Mouse (Mus musculus) heart, embryonic 13.5 days (tissue): ENCODE measurements around the gene Vwa7. TPM values are rescaled to one million over a fixed set of nuclear protein-coding genes. Genes with fewer than 3 reads are reported as not detected.
A peak's percentile ranks its signal among the peaks of the same experiment; 100 is the strongest.
"Not testable (repeated sequence)": the region's sequence is repeated elsewhere in the genome, so short reads cannot be mapped to it uniquely, and the experiment has no call there.

ENCODE experiments used
- ATAC-seq: fragments of 200-750 bp; cut with Nextera tagmentation; 2 replicates; pipeline ENCODE4 v1.8.0; 2017; ENCODE audit warnings: moderate TSS enrichment; ENCODE audit not compliant: insufficient number of reproducible peaks, low FRiP score, low TSS enrichment; ENCODE audit errors: extremely low read depth
- H3K27ac ChIP-seq: fragments of 300-500 bp; sonication (generic); replicated peaks from 2 replicates; pipeline ENCODE4 v1.5.1; 2015; ENCODE audit warnings: moderate library complexity, mild to moderate bottlenecking, inconsistent platforms
- H3K27me3 ChIP-seq: fragments of 300-500 bp; sonication (generic); replicated peaks from 2 replicates; pipeline ENCODE4 v1.6.1; 2015; ENCODE audit warnings: mild to moderate bottlenecking, inconsistent platforms
- H3K36me3 ChIP-seq: fragments of 300-500 bp; sonication (generic); 2 replicates; pipeline ENCODE4 v1.6.1; 2015; ENCODE audit warnings: mild to moderate bottlenecking, inconsistent platforms
- H3K4me1 ChIP-seq: fragments of 300-500 bp; sonication (generic); 2 replicates; pipeline ENCODE4 v1.6.1; 2015; ENCODE audit warnings: inconsistent platforms
- H3K4me2 ChIP-seq: fragments of 300-500 bp; sonication (generic); 2 replicates; pipeline ENCODE4 v1.6.1; 2015; ENCODE audit warnings: inconsistent platforms, mild to moderate bottlenecking, moderate library complexity
- H3K4me3 ChIP-seq: fragments of 300-500 bp; sonication (generic); 2 replicates; pipeline ENCODE4 v1.5.1; 2015; ENCODE audit warnings: moderate library complexity, mild to moderate bottlenecking, inconsistent platforms
- H3K9ac ChIP-seq: fragments of 300-500 bp; sonication (generic); 2 replicates; pipeline ENCODE4 v1.6.1; 2015; ENCODE audit warnings: inconsistent platforms, mild to moderate bottlenecking, moderate library complexity
- H3K9me3 ChIP-seq: fragments of 300-500 bp; sonication (generic); 2 replicates; pipeline ENCODE4 v1.6.1; 2016; ENCODE audit warnings: inconsistent platforms
- WGBS: fragments of 180-500 bp; shearing (Covaris S2); methylation state at CpG from one replicate; pipeline ENCODE4 v1.1.7; 2015; ENCODE audit warnings: mixed read lengths; 5-methylcytosine and 5-hydroxymethylcytosine counted together
- polyA plus RNA-seq: library from polyadenylated mRNA; unstranded; fragments of >200 nt; fragmentation: Nextera tagmentation; extraction: Ambion mirVana; gene quantifications from 2 replicates; pipeline ENCODE4 v1.2.1, GENCODE M21; 2015

Gene Vwa7
- polyA plus RNA-seq, 1 experiment from 2014 or later, result 0.45 TPM

GRCm38 (mm10) chr17:34982328-34982727, 34.1 kb upstream of the Vwa7 start:
- Histone ChIP-seq H3K27ac (peak overlapping the region; percentile 98), H3K27me3 (no peaks in the 10 kb centered on the region), H3K36me3 (peaks cover 32% of the 10 kb centered on the region), H3K4me3 (peak overlapping the region; percentile 90), H3K4me1 (peaks cover 23% of the 10 kb centered on the region), H3K9ac (peak overlapping the region; percentile 95), H3K4me2 (peak overlapping the region; percentile 96), H3K9me3 (no peaks in the 10 kb centered on the region)
- no peak for ATAC-seq
- WGBS, result under 1% methylated on average over 15 of the region's 15 CpGs

GRCm38 (mm10) chr17:34984218-34984617, 32.2 kb upstream of the Vwa7 start:
- Histone ChIP-seq H3K4me2 (no peak overlapping the region), H3K9ac (no peak overlapping the region), H3K9me3 (no peaks in the 10 kb centered on the region), H3K27me3 (no peaks in the 10 kb centered on the region), H3K4me3 (no peak overlapping the region), H3K4me1 (peaks cover 23% of the 10 kb centered on the region), H3K27ac (no peak overlapping the region), H3K36me3 (peaks cover 46% of the 10 kb centered on the region)
- ATAC-seq, result no peak
- WGBS, result 81% methylated on average over 2 of the region's 2 CpGs

- Histone ChIP-seq H3K9ac (no peak overlapping the region), H3K27me3 (no peaks in the 10 kb centered on the region), H3K4me3 (no peak overlapping the region), H3K4me2 (no peak overlapping the region), H3K36me3 (peaks cover 40% of the 10 kb centered on the region), H3K4me1 (peaks cover 34% of the 10 kb centered on the region), H3K9me3 (no peaks in the 10 kb centered on the region), H3K27ac (no peak overlapping the region)
- ATAC-seq, result no peak
Measured at GRCm38 (mm10) chr17:34994751-34995150, 21.6 kb upstream of the Vwa7 start.

GRCm38 (mm10) chr17:34995192-34995591, 21.2 kb upstream of the Vwa7 start:
- H3K9ac ChIP-seq, H3K4me3 ChIP-seq, H3K27ac ChIP-seq, H3K4me2 ChIP-seq, H3K9me3 ChIP-seq, ATAC-seq, H3K27me3 ChIP-seq: not testable (repeated sequence)
- WGBS, result 90% methylated on average over 4 of the region's 4 CpGs
- Histone ChIP-seq H3K36me3 (peaks cover 37% of the 10 kb centered on the region), H3K4me1 (peaks cover 39% of the 10 kb centered on the region)

- not testable (repeated sequence) for H3K4me3 ChIP-seq, H3K9me3 ChIP-seq, H3K9ac ChIP-seq, H3K27me3 ChIP-seq, ATAC-seq, H3K27ac ChIP-seq, H3K4me2 ChIP-seq
- Histone ChIP-seq H3K36me3 (peaks cover 30% of the 10 kb centered on the region), H3K4me1 (peaks cover 39% of the 10 kb centered on the region)
- WGBS, result 93% methylated on average over 4 of the region's 4 CpGs
Measured at GRCm38 (mm10) chr17:34995927-34996326, 20.5 kb upstream of the Vwa7 start.

- Histone ChIP-seq H3K27me3 (no peaks in the 10 kb centered on the region), H3K36me3 (peaks cover 23% of the 10 kb centered on the region), H3K9ac (peak overlapping the region; percentile 50), H3K4me3 (no peak overlapping the region), H3K9me3 (no peaks in the 10 kb centered on the region), H3K27ac (no peak overlapping the region), H3K4me1 (peaks cover 40% of the 10 kb centered on the region), H3K4me2 (peak overlapping the region; percentile 100)
- ATAC-seq, result no peak
- 85% methylated on average over 12 of the region's 14 CpGs for WGBS
Measured at GRCm38 (mm10) chr17:34996411-34997141, 19.8 kb upstream of the Vwa7 start.

GRCm38 (mm10) chr17:34997142-34997483, 19.3 kb upstream of the Vwa7 start:
- Histone ChIP-seq H3K9me3 (no peaks in the 10 kb centered on the region), H3K4me1 (peaks cover 46% of the 10 kb centered on the region), H3K9ac (peak overlapping the region; percentile 50; the same call in 1 of the 2 replicates), H3K27me3 (no peaks in the 10 kb centered on the region), H3K4me3 (no peak overlapping the region), H3K4me2 (peak overlapping the region; percentile 100), H3K27ac (no peak overlapping the region), H3K36me3 (peaks cover 23% of the 10 kb centered on the region)
- WGBS, result 88% methylated on average over 5 of the region's 5 CpGs
- no peak for ATAC-seq

- H3K4me2 ChIP-seq, result peak overlapping the region; percentile 100
- peak overlapping the region; percentile 93 for H3K4me3 ChIP-seq
- 87% methylated on average over 15 of the region's 15 CpGs for WGBS
- peaks cover 28% of the 10 kb centered on the region for H3K36me3 ChIP-seq
- peaks cover 62% of the 10 kb centered on the region for H3K4me1 ChIP-seq
- no peak for ATAC-seq
- no peak overlapping the region for H3K27ac ChIP-seq
- peak overlapping the region; percentile 83; the same call in 1 of the 2 replicates for H3K9ac ChIP-seq
- H3K27me3 ChIP-seq, result no peaks in the 10 kb centered on the region
- H3K9me3 ChIP-seq, result no peaks in the 10 kb centered on the region
Measured at GRCm38 (mm10) chr17:34998526-34999430, 17.6 kb upstream of the Vwa7 start.

- not testable (repeated sequence) for ATAC-seq, H3K27me3 ChIP-seq, H3K9me3 ChIP-seq
- Histone ChIP-seq H3K4me1 (peaks cover 64% of the 10 kb centered on the region), H3K27ac (peak overlapping the region; percentile 96), H3K9ac (peak overlapping the region; percentile 99), H3K36me3 (peaks cover 41% of the 10 kb centered on the region), H3K4me2 (peak overlapping the region; percentile 100), H3K4me3 (peak overlapping the region; percentile 93)
- 18% methylated on average over 30 of the region's 32 CpGs for WGBS
Measured at GRCm38 (mm10) chr17:34999871-35000716, 16.3 kb upstream of the Vwa7 start.

- H3K4me1 ChIP-seq, result peaks cover 64% of the 10 kb centered on the region
Measured at GRCm38 (mm10) chr17:35000717-35001451, 15.5 kb upstream of the Vwa7 start, which contains the start of gene Vars. Gene Vars, plus strand, starts transcription at chr17:35000987.

More at GRCm38 (mm10) chr17:35000717-35001451, 15.5 kb upstream of the Vwa7 start, which contains the start of gene Vars:
- H3K9ac ChIP-seq, result peak within 1 kb of the TSS; percentile 99
- peak within 1 kb of the TSS; percentile 100 for H3K4me2 ChIP-seq
- peaks cover 49% of the 10 kb centered on the region for H3K36me3 ChIP-seq
- peak; percentile 85 for ATAC-seq
- peak within 1 kb of the TSS; percentile 93 for H3K4me3 ChIP-seq
- under 1% methylated on average over 83 of the region's 83 CpGs for WGBS
- H3K27ac ChIP-seq, result peak within 1 kb of the TSS; percentile 96
- no peaks in the 10 kb centered on the region for H3K9me3 ChIP-seq
- H3K27me3 ChIP-seq, result no peaks in the 10 kb centered on the region
